Mouse (Mus musculus) MEL (cell line): ENCODE results near the gene Csmd2. TPM values are rescaled to one million over a fixed set of nuclear protein-coding genes. Genes with fewer than 3 reads are reported as not detected.

Source experiments
- DNase-seq: peaks from one replicate; pipeline ENCODE4 v3.0.0; 2011; ENCODE audit warnings: low read depth, low spot score
- H3K27ac ChIP-seq: 2 replicates; pipeline ENCODE4 v1.5.1; 2012; ENCODE audit warnings: low read depth, mild to moderate bottlenecking, control low read depth, low read length, moderate library complexity; ENCODE audit not compliant: control insufficient read depth
- H3K27me3 ChIP-seq, 2 experiments: fragments of 150-350 bp in 1 of 2; sonication (generic) in 1 of 2; 2 replicates each; pipeline ENCODE4 v1.6.1; 2012; ENCODE audit warnings: low read length in 2 of 2, mild to moderate bottlenecking in 2 of 2, improper control_type of control experiment in 1 of 2, moderate library complexity in 1 of 2; ENCODE audit not compliant: insufficient read depth in 2 of 2, control insufficient read depth in 1 of 2
- H3K36me3 ChIP-seq, 2 experiments: 2 replicates each; pipeline ENCODE4 v1.6.1; 2012 to 2014; ENCODE audit warnings: low read length in 2 of 2, improper control_type of control experiment in 1 of 2, inconsistent platforms in 1 of 2, mild to moderate bottlenecking in 1 of 2; ENCODE audit not compliant: insufficient read depth in 2 of 2, control insufficient read depth in 1 of 2
- H3K4me1 ChIP-seq, 2 experiments: fragments of 150-350 bp in 1 of 2; sonication (generic) in 1 of 2; 2 replicates each; pipeline ENCODE4 v1.6.1; 2012; ENCODE audit warnings: low read length in 2 of 2, improper control_type of control experiment in 1 of 2, mild to moderate bottlenecking in 1 of 2; ENCODE audit not compliant: insufficient read depth in 2 of 2, control insufficient read depth in 1 of 2
- H3K4me3 ChIP-seq, 2 experiments: fragments of 150-350 bp in 1 of 2; sonication (generic) in 1 of 2; 2 replicates each; pipeline ENCODE4 v1.5.1; 2012; ENCODE audit warnings: low read depth in 2 of 2, low read length in 2 of 2, mild to moderate bottlenecking in 2 of 2, moderate library complexity in 2 of 2, control low read depth in 1 of 2, improper control_type of control experiment in 1 of 2; ENCODE audit not compliant: control insufficient read depth in 1 of 2, insufficient read depth in 1 of 2
- H3K79me2 ChIP-seq: 2 replicates; pipeline ENCODE4 v1.6.1; 2012; ENCODE audit warnings: mild to moderate bottlenecking, low read length, moderate library complexity; ENCODE audit not compliant: control insufficient read depth, poor library complexity, insufficient read depth
- H3K9ac ChIP-seq: 2 replicates; pipeline ENCODE4 v1.6.1; 2012; ENCODE audit warnings: low read depth, mild to moderate bottlenecking, control low read depth, low read length, moderate library complexity; ENCODE audit not compliant: control insufficient read depth, poor library complexity, severe bottlenecking
- H3K9me3 ChIP-seq: fragments of 150-350 bp; sonication (generic); replicated peaks from 2 replicates; pipeline ENCODE4 v1.6.1; 2012; ENCODE audit warnings: mild to moderate bottlenecking, low read length, improper control_type of control experiment, moderate library complexity; ENCODE audit not compliant: insufficient read depth
- BHLHE40 ChIP-seq: IDR thresholded peaks from 2 replicates; pipeline ENCODE4 v1.6.1; 2012; ENCODE audit warnings: low read depth, mild to moderate bottlenecking, inconsistent platforms, low read length, improper control_type of control experiment, borderline replicate concordance
- E2F4 ChIP-seq: IDR thresholded peaks from 2 replicates; pipeline ENCODE4 v1.6.1; 2011; ENCODE audit warnings: low read depth, low read length, improper control_type of control experiment, borderline replicate concordance
- ETS1 ChIP-seq: IDR thresholded peaks from 2 replicates; pipeline ENCODE4 v1.6.1; 2012; ENCODE audit warnings: low read depth, mild to moderate bottlenecking, inconsistent platforms, low read length, improper control_type of control experiment, moderate library complexity
- GATA1 ChIP-seq: IDR thresholded peaks from 2 replicates; pipeline ENCODE4 v1.6.1; 2011; ENCODE audit warnings: low read depth, low read length, improper control_type of control experiment
- HCFC1 ChIP-seq: IDR thresholded peaks from 2 replicates; pipeline ENCODE4 v1.6.1; 2012; ENCODE audit warnings: low read depth, mild to moderate bottlenecking, inconsistent platforms, low read length, improper control_type of control experiment, moderate library complexity
- JUND ChIP-seq: IDR thresholded peaks from 2 replicates; pipeline ENCODE4 v1.6.1; 2011; ENCODE audit warnings: low read depth, mild to moderate bottlenecking, improper control_type of control experiment, low read length
- MAX ChIP-seq: IDR thresholded peaks from 2 replicates; pipeline ENCODE4 v1.6.1; 2011; ENCODE audit warnings: low read length, improper control_type of control experiment
- MXI1 ChIP-seq: IDR thresholded peaks from 2 replicates; pipeline ENCODE4 v1.6.1; 2011; ENCODE audit warnings: mild to moderate bottlenecking, low read depth, low read length, improper control_type of control experiment
- MYB ChIP-seq: IDR thresholded peaks from 2 replicates; pipeline ENCODE4 v1.6.1; 2011; ENCODE audit warnings: mild to moderate bottlenecking, low read depth, low read length, improper control_type of control experiment
- MYC ChIP-seq: IDR thresholded peaks from 2 replicates; pipeline ENCODE4 v1.6.1; 2011; ENCODE audit warnings: low read depth, mild to moderate bottlenecking, low read length, improper control_type of control experiment, moderate library complexity
- NRF1 ChIP-seq: IDR thresholded peaks from 2 replicates; pipeline ENCODE4 v1.6.1; 2014; ENCODE audit warnings: low read depth, mild to moderate bottlenecking, inconsistent platforms, low read length, improper control_type of control experiment, moderate library complexity; ENCODE audit not compliant: poor library complexity, insufficient read depth, severe bottlenecking
- POLR2A ChIP-seq, 2 experiments: IDR thresholded peaks; 2 replicates each; pipeline ENCODE4 v1.6.1; 2011 to 2012; ENCODE audit warnings: low read length in 2 of 2, mild to moderate bottlenecking in 2 of 2, control low read depth in 1 of 2, improper control_type of control experiment in 1 of 2, low read depth in 1 of 2, moderate library complexity in 1 of 2; ENCODE audit not compliant: control insufficient read depth in 1 of 2, insufficient read depth in 1 of 2, poor library complexity in 1 of 2
- RAD21 ChIP-seq: IDR thresholded peaks from 2 replicates; pipeline ENCODE4 v1.6.1; 2011; ENCODE audit warnings: mild to moderate bottlenecking, low read depth, low read length, improper control_type of control experiment
- TAL1 ChIP-seq: IDR thresholded peaks from 2 replicates; pipeline ENCODE4 v1.6.1; 2012; ENCODE audit warnings: mild to moderate bottlenecking, inconsistent platforms, low read length, moderate library complexity, mixed read lengths
- USF1 ChIP-seq: IDR thresholded peaks from 2 replicates; pipeline ENCODE4 v1.6.1; 2014; ENCODE audit warnings: low read depth, mild to moderate bottlenecking, inconsistent platforms, low read length, improper control_type of control experiment, moderate library complexity
- USF2 ChIP-seq, 2 experiments: IDR thresholded peaks; 2 replicates each; pipeline ENCODE4 v1.6.1; 2011 to 2012; ENCODE audit warnings: improper control_type of control experiment in 2 of 2, low read length in 2 of 2, borderline replicate concordance in 1 of 2, inconsistent platforms in 1 of 2, low read depth in 1 of 2, mild to moderate bottlenecking in 1 of 2; ENCODE audit not compliant: insufficient read depth in 1 of 2
- ZMIZ1 ChIP-seq: IDR thresholded peaks from 2 replicates; pipeline ENCODE4 v1.6.1; 2012; ENCODE audit warnings: low read depth, mild to moderate bottlenecking, inconsistent platforms, low read length, improper control_type of control experiment, moderate library complexity
- polyA plus RNA-seq, 2 experiments: library from polyadenylated mRNA; stranded (reverse) in 1 of 2; unstranded in 1 of 2; fragments of >175 nt in 1 of 2; fragments of >200 nt in 1 of 2; gene quantifications; 2 replicates each; pipeline versions ENCODE4 v1.2.1 to v1.2.4; 2012; ENCODE audit warnings: low replicate concordance in 2 of 2, low read depth in 1 of 2; ENCODE audit not compliant: insufficient read length in 2 of 2, insufficient read depth in 1 of 2, missing spikeins in 1 of 2
- total RNA-seq: library from RNA; depleted of rRNA; stranded (reverse); fragments of 300-350 nt; gene quantifications from 2 replicates; pipeline ENCODE4 v1.2.3, GENCODE M21; 2012

The Csmd2 gene
- total and polyA plus RNA-seq, 3 experiments: not detected

- TF ChIP-seq JUND: no peak
- TF ChIP-seq MAX: no peak
- no peak for TF ChIP-seq ZMIZ1
- no peak for TF ChIP-seq ETS1
- no peak for TF ChIP-seq TAL1
- TF ChIP-seq RAD21: no peak
- no peak for TF ChIP-seq E2F4
- no peak for TF ChIP-seq NRF1
- TF ChIP-seq MYC: no peak
- no peak for TF ChIP-seq USF1
- TF ChIP-seq POLR2A (IDR thresholded peaks at IDR 0.05; ENCODE audit: control insufficient read depth in 1 of 2, insufficient read depth in 1 of 2, low read depth in 1 of 2, low read length in 2 of 2, poor library complexity in 1 of 2): no peak
- no peak for TF ChIP-seq BHLHE40
- TF ChIP-seq MYB: no peak
- TF ChIP-seq USF2 (IDR thresholded peaks at IDR 0.05; ENCODE audit: borderline replicate concordance in 1 of 2, insufficient read depth in 1 of 2, low read depth in 1 of 2, low read length in 2 of 2): no peak
- H3K4me3 ChIP-seq: no peak overlapping the region
- H3K79me2 ChIP-seq: no peaks in the 10 kb centered on the region
- H3K27ac ChIP-seq: no peak overlapping the region
- H3K36me3 ChIP-seq: no peaks in the 10 kb centered on the region
- no peaks in the 10 kb centered on the region for H3K4me1 ChIP-seq
- H3K27me3 ChIP-seq: no peaks in the 10 kb centered on the region
- no peak for DNase-seq
- no peak overlapping the region for H3K9ac ChIP-seq
- no peaks in the 10 kb centered on the region for H3K9me3 ChIP-seq
Measured at GRCm38 (mm10) chr4:128134348-128134994, 146.8 kb downstream of the Csmd2 start.

GRCm38 (mm10) chr4:128135014-128135622 is 147.5 kb downstream of the Csmd2 start:
- TF ChIP-seq ZMIZ1: no peak
- no peak for TF ChIP-seq RAD21
- TF ChIP-seq E2F4: no peak
- no peak for TF ChIP-seq HCFC1
- no peak for TF ChIP-seq JUND
- TF ChIP-seq GATA1: no peak
- no peak for TF ChIP-seq MXI1
- Histone ChIP-seq H3K36me3 (no peaks in the 10 kb centered on the region), H3K4me1 (no peaks in the 10 kb centered on the region), H3K4me3 (no peak overlapping the region), H3K9me3 (no peaks in the 10 kb centered on the region), H3K27me3 (no peaks in the 10 kb centered on the region), H3K27ac (no peak overlapping the region), H3K9ac (no peak overlapping the region), H3K79me2 (no peaks in the 10 kb centered on the region)
- no peak for DNase-seq
